Mouse (Mus musculus): ENCODE measurements around the gene Asna1.

Gene Asna1

DNA sequence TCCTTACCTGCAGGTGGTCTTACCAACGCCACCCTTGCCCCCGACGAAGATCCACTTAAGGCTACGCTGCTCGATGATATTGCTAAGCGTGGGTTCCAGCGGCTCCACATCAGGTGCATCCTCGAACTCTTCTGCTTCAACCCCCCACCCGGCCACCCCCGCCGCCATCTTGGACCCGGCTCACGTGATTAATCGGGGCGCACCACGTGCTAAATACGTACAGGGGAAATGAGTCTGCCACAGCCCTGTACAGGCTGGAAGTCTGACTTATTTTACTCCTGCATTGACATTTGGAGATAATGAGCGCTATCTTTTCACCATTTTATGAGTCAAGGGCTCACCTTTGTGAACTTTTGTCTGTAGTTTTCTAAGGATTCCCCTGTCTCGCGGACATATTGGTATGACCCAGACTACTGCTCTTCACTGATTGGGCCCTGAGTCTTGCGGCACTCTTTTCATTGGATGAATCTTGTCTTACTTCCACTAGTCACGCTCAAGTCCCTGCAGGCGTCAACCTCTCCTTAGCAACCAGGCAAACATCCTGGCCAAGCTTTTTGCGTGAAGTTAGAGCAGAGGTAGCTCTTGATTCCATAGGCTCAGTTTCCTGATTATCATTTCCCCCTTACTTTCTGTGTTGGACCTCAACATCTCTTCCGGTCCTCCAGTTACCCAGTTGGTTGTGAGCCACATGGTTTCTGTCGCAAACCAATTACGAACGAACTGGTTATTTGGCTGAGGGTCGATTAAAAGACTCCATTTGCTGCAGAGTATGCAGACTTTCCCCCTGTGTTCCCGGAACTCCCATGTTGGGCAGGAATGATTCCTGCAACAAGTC, at the start of gene Asna1:
Asna1 (minus strand) TSS at position 184 of the 835 bp plus-strand sequence.
- DNase-seq (ENCODE audit: low spot score in 2 of 2): peak; percentile 58 to 70

DNA sequence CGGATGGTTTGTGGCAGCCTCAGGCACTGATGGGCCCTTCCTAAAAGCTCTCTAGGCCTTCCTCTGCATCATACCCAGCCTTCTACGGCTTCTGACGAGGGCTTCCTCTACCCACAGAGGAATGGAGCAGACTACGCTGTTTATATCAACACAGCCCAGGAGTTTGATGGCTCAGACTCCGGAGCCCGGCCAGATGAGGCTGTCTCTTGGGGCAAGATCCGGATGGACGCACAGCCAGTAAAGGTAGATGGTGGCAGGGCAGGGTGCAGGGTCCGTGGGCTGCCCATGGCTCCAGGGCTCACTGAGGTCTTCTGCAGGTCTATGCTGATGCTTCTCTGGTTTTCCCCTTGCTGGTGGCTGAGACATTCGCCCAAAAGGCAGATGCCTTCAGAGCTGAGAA, 49.5 kb upstream of the Asna1 start:
- no peak for DNase-seq (ENCODE audit: low spot score in 2 of 2)

DNA sequence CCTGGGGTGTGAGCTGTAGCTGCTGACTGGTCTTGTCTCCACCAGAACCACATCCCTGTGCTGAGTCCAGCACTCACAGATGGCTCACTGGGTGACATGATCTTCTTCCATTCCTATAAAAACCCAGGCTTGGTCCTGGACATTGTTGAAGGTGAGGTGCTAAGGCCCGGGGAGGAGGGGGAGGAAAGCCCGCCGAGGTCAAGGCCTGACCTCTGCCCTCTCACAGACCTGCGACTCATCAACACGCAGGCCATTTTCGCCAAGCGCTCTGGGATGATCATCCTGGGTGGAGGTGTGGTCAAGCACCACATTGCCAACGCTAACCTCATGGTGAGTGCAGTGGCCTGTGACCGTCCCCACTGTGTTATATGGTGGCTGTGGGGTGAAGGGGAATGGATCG, 49.1 kb upstream of the Asna1 start:
- no peak for DNase-seq (ENCODE audit: low spot score in 2 of 2)

DNA sequence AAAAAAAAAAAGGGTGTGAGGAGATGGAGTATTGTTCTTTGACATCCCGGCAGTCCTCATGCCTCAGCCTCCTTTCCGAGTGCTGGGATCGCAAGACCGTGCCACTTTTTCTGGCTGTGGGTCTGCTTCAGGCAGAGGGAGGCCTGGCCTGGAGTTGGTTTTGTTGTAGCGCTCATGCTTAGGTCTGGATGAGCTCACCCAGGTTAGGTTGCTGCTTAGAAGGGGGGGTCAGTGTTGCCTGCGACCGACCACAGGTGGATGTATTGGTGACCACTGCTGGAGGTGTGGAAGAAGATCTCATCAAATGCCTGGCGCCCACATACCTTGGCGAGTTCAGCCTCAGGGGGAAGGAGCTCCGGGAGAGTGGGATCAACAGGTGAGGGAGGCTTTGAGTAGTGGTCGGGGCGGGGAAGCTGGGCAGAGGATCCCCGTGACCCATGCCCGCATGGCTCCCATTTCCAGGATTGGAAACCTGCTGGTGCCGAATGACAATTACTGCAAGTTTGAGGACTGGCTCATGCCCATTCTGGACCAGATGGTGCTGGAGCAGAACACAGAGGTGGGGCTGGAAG, 48.0 kb upstream of the Asna1 start:
- no peak for DNase-seq (ENCODE audit: low spot score in 2 of 2)

DNA sequence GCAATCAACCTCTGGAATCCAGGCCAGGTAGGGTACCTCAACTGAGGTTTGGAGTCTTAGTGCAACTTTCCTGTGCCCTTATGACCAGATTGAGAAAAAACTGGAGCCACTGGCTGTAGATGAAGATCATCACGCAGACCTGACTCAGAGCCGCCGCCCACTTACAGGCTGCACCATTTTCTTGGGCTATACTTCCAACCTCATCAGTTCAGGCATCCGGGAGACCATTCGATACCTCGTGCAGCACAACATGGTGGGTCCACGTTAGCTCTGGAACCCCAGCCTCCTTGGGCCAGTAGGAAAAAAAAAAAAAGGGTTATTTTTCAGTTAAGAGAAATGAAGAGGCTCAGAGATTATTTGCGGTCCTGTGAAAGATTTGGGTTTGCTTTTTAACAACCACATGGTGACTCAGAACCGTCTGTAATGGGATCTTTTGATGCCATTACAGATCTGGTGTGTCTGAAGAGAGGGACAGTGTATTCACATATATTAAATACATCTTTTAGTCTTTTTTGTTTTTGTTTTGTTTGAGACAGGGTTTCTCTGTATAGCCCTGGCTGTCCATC, 47.4 kb upstream of the Asna1 start:
- DNase-seq (ENCODE audit: low spot score in 2 of 2): no peak

DNA sequence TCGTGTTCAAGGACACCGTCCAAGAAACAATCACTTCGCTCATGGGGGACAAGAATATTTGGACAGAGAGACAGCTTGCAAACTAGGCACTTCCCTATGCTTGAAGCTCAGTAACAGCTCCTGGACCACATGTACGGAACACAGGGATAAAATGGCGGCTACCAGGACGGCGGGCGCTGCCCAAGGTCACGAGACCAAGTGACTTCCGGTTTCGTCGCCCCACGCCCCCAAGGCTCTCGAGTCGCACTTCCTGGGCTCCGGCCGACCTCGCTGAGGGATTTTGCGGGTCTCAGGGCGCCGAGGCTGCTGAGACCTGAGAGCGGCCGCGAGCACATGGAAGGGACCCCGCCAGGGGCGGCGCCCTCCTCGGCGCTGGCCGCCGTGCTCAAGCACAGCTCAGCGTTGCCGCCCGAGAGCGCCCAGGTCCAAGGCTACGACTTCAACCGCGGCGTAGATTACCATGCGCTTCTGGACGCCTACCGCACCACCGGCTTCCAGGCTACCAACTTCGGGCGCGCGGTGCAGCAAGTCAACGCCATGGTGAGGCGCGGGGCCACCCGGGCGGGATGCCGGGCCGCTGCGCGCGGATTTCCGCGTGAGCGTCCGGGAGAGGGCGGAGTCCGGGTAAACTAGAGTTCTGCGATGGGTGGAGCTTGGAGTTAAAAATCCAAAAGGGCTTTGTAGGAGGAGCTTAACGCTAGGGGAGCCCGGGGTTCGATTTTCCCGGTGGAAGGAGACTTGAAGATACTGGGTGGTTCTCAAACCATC, 46.6 kb upstream of the Asna1 start, which contains the start of gene Dhps:
Dhps (plus strand) TSS at position 244 of the 768 bp plus-strand sequence.
- peak; percentile 76 to 85 for DNase-seq (ENCODE audit: low spot score in 2 of 2)

DNA sequence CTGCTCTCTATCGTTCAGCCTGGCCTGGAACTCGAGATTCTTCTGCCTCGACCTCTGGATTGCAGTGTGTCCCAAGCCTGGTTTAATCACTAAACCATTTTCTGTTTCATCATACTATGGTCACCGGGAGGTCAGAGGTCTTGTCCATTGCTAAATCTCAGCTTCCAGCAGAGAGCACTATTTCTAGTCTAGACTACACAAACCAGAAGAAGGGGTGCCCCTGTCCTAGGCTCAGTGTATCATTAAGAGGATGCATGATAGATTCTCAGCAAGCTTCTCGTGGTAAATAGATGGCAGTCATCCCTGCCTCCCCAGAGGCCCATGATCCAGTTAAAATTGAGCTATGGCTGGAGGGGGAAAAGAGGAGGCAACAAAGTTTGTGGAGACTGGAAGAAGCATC, 46.0 kb upstream of the Asna1 start:
- no peak for DNase-seq (ENCODE audit: low spot score in 2 of 2)

DNA sequence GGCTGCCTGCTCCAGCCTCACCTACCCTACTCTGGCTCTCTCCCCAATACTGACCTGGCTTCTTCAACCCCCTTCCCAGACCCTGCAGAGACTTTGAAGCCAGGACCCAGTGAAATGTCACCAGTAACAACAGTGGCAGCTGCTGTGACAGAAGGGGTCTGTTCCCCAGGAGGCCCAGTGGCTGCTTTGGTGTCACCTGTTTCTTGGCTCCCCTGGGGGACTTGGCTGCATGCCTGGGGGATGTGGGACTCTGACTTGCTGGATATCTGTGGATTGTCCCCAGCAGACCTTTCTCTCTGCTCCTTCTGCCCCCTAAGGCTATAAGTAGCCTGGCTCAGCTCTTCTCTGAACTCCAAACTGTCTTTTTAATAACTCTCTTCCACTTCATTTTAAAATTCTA, 42.9 kb upstream of the Asna1 start, which contains the start of gene Gm5741:
Gm5741 (minus strand) TSS at position 1 of the 400 bp plus-strand sequence.
- DNase-seq (ENCODE audit: low spot score in 2 of 2): no peak

DNA sequence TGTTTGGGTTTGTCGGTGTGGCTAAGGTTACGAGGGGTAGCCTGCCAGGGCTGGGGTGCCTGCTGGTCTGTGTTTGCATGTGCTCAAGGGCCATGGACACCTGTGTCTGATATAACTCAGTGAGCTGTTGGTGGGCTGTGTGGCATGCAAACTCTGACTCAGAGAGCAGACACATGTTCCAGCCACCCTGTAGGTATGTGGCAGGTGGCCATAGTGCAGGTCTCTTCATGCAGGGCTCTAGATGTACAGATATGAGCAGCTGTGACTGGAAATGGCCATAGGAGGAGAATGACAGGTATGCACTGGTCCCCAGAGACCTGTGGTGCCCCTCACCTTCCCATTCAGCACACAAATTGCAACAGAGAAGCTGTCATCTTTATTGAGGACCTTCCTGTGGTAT, 42.1 kb upstream of the Asna1 start:
- DNase-seq (ENCODE audit: low spot score in 2 of 2): no peak

DNA sequence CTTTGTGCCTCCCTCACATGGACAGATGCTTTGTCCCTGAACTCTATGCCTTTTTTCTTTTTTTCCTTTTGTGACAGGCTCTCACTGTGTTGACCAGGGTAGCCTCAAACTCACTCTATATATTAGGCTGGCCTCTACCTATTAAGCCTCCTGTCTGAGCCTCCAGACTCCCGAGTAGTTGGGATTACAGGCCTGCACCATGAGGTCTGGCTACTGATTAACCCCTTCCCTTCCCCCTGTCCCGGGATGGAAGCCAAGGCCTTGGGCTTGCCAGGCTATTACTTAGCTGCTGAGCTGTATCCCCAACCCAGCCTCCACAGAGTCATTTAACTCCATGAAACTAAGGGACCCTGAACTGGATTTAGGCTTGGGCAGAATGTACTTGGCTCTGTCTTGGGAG, 40.1 kb upstream of the Asna1 start:
- no peak for DNase-seq (ENCODE audit: low spot score in 2 of 2)

DNA sequence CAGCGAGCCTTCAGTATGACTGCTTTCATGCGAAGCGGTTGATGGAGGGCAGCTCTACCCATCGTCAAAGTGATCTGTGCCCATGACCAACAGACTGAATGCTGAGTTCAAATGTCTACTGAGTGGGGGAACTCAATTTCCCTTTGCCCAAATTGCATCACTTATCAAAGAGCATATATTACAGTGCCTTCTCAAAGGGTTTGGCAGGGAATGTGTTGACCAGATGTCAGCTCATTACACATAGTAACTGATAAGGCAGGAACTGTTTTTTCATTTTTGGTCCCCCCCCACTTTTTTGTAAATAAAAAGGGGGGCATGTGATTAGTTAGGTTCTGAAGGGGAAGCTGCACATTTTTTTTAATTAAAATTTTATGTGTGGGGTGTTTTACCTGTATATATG, 37.5 kb upstream of the Asna1 start:
- no peak for DNase-seq (ENCODE audit: low spot score in 2 of 2)

DNA sequence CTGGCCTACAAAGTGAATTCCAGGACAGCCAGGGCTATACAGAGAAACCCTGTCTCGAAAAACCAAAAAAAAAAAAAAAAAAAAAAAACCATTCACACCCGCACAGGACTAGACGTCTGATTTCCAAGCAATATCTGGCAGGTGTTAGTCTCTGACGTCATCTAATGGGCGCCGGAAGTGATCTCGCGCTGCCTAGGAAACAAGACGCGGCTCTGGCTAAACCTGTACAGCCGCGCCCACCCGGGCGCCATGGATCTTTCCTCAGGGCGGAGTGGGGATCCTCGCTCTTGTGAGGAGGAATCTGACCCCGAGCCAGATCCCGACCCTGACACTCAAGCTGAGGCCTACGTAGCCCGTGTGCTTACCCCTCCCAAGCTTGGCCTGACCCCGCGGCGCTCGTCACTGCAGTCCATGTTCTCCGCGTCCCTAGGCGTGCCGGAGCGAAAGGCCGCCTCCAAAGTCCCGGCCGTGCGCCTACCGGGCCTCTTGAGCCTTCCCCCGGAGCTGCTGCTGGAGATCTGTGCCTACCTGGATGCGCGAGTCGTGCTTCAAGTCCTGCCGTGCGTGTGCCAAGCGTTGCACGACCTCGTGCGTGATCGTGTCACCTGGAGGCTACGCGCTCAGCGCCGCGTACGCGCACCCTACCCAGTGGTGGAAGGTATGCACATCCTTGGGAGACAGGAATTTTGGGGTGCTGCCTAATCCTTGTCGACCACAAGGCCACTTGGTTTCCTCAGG, 35.0 kb upstream of the Asna1 start, which contains the start of gene Fbxw9:
Fbxw9 (plus strand) TSS at position 177 of the 738 bp plus-strand sequence.
- DNase-seq (ENCODE audit: low spot score in 2 of 2): peak; percentile 62 to 84

DNA sequence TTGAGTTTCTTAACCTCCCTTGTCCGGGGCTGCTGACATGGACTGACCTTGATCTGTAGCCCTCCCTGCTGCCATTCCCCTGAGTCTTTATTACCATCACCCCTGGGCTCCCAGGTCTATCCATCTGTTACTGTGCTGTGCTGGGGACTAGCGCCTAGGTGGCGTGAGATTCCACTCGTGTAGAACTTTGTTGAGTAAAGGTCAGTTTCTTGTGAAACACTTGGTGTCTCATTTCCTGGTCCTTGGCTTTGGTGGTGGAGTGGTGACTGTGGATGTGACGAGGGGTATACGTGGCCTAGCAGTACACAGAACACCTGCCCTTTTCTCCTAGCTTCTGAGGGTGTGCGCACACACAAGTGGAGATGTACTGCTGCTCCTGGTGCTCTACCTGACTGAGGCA, 32.3 kb upstream of the Asna1 start:
- no peak for DNase-seq (ENCODE audit: low spot score in 2 of 2)

DNA sequence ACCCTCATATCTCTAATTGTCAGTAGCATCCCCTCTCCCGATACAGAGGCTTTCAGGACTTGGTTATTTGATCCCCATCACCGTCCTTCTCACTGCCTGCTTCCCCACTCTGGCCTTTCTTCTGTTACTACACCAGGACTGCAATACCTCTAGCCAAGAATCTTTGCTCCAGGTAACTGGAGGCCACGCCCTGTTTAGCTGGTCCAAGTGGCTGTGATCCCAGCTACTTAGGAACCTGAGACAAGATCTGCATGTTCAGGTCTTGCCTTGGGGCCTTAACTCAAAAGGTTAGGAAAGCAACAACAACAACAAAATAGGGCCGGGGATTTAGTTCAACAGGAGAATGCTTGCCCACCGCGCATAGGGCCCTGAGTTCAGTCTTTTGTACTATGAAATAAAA, 18.5 kb upstream of the Asna1 start:
- no peak for DNase-seq (ENCODE audit: low spot score in 2 of 2)

DNA sequence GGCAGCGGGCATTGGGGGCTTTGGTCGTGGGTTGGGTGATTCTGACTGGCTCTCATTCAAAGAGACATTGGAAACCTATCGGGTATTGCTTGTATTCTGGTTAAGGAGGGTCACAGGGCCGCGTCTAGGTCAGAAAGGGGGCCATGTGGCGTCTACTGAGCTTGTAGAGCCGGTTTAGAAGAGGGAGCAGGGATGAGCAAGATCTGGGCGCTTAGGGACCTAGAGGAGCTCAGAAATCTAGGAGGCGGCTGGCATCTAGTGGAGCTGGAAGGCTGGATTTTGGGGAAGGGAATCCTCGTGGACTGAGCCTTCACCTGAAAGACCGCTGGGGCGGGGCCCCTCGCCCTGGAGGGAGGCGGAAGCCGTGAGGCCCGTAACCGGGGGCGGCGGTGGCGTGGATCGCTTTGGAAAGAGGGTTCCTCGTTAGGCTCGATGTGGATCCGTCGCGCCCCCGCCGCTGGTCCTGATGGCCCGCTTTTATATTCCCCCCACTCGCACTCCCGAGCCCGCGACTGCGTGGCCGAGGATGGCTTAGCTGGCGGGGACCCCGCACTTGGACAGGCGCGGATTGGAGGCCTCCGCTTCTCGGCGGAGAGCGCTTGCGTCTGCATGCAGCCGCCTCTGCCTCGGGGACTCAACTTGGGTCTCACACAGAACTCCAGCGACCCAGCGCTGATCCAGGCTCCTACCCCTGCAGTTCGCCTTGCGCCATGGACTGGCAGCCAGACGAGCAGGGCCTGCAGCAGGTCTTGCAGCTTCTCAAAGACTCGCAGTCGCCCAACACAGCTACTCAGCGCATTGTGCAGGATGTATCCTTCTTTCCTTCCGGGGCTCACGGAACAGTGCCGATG, 12.8 kb upstream of the Asna1 start:
- DNase-seq (ENCODE audit: low spot score in 2 of 2): peak; percentile 35 to 55

DNA sequence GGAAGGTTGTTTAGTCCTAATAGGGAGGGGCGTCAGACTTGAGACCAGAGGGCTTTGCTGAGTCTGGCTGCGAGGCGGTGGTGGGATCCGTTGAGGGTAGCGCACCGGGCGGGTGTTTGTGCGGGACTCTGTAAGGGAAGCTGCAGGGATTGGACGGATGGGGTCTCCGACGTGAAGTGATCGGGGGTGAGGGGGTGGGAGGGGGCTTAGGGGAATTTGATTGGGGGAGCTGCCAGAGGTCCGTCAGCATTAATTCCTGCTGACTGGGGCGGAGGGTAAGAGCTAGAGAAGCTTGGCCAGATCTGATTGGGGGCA, 12.2 kb upstream of the Asna1 start:
- DNase-seq (ENCODE audit: low spot score in 2 of 2): no peak

DNA sequence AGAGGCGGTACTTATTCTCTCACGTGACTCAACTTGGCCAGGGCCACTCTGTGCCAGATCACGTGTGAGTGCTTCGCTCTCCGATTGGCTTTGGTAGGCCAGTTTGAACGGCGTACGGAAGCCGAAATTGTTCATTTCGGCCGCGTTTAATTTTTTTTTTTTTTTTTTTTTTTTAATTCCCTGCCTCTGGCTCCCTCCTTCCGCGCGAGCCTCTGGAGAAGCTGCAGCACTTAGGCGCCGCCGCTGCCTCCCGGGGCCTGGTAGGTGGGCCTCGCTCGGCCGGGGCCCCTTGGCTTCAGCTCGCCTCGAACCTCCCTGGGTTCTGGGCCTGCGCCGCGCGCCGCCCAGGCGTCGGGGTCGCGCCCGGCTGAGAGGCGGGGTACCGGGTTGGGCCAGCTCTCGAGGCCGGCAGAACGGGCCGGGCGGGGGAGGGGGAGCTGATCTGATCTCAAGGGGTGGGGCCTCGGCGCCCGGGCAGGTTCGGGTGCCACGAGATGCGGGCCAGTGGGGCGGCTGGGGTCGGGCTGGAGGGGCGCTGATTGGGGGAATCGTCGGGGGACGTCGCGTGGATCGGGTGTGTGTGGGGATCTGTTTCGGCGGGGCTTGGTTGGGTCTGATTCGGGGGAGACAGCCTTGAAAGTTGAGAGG, 11.8 kb upstream of the Asna1 start, which contains the start of gene Tnpo2:
Tnpo2 (plus strand) TSS at position 198 of the 648 bp plus-strand sequence.
- DNase-seq (ENCODE audit: low spot score in 2 of 2): peak; percentile 73 to 80

DNA sequence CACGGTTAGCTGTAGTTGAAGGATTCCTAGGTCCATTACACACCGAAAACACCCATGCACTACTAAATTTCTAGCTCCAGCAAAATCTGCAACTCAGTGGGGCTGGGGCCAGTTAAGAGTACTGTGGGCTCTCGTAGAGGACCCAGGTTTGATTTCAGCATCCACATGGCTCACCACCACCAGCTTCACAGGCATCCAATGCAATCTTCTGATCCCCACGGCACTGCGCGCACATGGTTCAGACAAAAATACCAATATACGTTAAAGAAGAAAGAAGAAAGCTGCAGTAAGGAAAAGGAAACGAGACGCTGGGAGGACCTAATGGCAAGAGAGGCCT, 11.3 kb upstream of the Asna1 start:
- no peak for DNase-seq (ENCODE audit: low spot score in 2 of 2)

DNA sequence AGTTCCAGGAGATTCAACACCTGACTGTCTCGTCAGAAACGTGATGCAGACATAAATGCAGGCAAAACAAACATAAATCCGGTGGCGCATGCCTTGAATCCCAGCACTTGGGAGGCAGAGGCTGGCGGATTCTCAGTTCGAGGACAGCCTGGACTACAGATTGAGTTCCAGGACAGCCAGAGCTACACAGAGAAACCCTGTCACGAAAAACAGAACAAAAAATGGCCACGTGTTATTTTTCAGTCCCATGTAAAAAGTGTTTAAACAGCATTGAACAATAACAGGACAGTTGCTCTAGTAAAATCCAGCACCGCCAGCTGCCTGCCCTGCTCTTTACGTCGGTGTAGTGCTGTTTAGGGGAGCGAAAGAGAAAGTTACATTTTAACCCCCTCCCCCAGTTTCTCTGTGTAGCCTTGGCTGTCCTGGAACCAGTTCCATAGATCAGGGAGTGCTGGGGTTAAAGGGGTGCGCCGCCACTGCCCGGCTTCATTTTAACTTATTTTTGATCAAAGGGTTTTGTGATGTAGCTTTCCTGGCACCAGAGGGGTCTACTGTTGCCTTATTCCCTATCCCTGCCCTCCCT, 10.7 kb upstream of the Asna1 start:
- no peak for DNase-seq (ENCODE audit: low spot score in 2 of 2)
